Mouse (Mus musculus) heart, postnatal 0 days (tissue): ENCODE measurements around the gene 4930519G04Rik.

ENCODE experiments used
- CTCF ChIP-seq: IDR thresholded peaks from 2 replicates; pipeline ENCODE4 v1.5.1; 2016; ENCODE audit warnings: antibody characterized with exemption, control low read depth, low read depth
- EP300 ChIP-seq: IDR thresholded peaks from 2 replicates; pipeline ENCODE4 v1.6.1; 2016; ENCODE audit warnings: antibody characterized with exemption, low read depth

- TF ChIP-seq CTCF = no peak
- TF ChIP-seq EP300 = no peak
Observed at GRCm38 (mm10) chr5:114804335-114804734, 49.1 kb upstream of the 4930519G04Rik start.
